Mouse (Mus musculus) gastrocnemius, postnatal 14 days (tissue): ENCODE results near the gene Pik3ip1. TPM values are rescaled to one million over a fixed set of nuclear protein-coding genes. Genes with fewer than 3 reads are reported as not detected.

Experiments used
- DNase-seq: peaks from one replicate; pipeline ENCODE4 v3.0.0; 2021; ENCODE audit warnings: mixed read lengths
- intact Hi-C: fragments of 180-260 bp; cut with DNase I; formaldehyde crosslinking; loops from one replicate; pipeline ENCODE4 v1.15.1; 2025; ENCODE audit warnings: low total_unique reads
- total RNA-seq, 2 experiments: library from RNA; stranded (reverse); gene quantifications; 2 replicates each; pipeline ENCODE4 v1.2.3; 2021

Pik3ip1 gene
- total RNA-seq, 2 experiments from 2014 or later, result 10.4 to 13.0 TPM

DNA sequence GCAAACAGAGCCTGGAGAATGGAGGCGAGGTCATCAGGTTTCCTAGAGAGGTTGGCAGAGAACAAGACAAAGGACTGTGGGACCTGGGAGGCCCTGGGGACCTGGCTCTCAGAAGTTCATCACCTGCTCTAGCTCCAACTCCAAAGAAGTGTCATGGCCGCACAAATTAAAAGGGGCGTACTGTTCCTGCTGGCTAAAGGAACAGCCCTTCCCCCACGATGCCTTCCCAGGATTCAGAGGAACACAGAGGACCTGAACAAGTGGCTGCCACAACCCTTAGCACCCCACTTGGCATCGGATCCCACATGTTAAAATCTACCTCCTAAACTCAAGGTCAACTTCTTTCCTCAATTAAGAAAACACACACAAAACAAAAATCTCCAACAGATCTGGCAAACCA is 39.2 kb downstream of the Pik3ip1 start:
- DNase-seq, result no peak
- intact Hi-C loops, result no loop called here

DNA sequence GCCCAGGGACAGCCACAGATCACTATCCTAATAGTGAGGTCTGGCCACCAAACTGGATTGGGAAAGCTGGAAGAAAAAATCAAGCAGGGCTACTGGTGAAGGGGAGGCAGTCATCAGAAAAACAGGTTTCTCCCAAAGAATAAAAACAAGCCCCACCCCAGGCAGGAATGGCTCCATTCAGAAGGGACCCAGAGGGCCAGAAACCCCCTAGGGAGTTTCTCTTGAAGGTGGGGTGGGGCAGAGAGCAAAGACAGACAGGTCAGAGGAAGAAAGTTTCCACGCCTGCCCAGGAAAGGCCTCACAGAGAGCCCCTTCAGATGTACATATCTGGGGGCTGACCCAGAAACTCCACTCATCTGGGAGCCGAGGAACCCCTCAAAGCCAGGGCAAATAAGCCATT is 40.0 kb downstream of the Pik3ip1 start:
- intact Hi-C loops, result no loop called here
- DNase-seq, result no peak

DNA sequence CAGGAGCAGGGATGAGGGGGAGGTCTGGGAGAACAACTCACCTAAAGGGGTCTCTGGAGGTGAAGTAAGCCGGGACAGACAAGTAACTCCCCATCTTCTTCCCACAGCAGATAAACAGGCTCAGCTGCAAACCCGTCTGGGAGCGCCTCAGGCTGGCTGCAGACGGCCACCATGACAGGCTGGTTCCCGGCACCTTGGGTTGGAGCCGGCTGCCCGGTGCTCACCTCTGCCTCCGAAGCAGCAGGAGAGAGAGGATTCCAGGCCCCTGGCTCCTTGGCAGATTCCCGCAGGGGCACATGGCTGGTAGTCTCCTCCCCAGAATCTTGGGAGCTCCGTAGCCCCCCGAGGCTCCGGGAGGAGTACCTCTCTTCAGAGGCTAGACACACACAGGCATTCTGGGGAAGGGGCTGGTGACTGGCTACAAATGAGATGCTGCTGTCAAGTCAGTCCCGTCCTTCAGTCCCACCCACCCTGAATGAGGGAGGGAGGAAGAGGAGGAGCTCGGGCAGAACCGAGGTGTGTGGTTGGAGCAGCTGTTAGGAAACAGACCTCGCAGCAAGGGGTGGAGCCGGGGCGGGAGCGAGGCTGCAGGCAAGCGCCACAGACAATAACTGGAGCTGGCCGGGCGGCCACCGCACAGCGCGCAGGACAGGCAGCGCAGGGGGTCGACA is 40.9 kb downstream of the Pik3ip1 start:
- DNase-seq, result peak; percentile 84
- intact Hi-C loops, result no loop called here

DNA sequence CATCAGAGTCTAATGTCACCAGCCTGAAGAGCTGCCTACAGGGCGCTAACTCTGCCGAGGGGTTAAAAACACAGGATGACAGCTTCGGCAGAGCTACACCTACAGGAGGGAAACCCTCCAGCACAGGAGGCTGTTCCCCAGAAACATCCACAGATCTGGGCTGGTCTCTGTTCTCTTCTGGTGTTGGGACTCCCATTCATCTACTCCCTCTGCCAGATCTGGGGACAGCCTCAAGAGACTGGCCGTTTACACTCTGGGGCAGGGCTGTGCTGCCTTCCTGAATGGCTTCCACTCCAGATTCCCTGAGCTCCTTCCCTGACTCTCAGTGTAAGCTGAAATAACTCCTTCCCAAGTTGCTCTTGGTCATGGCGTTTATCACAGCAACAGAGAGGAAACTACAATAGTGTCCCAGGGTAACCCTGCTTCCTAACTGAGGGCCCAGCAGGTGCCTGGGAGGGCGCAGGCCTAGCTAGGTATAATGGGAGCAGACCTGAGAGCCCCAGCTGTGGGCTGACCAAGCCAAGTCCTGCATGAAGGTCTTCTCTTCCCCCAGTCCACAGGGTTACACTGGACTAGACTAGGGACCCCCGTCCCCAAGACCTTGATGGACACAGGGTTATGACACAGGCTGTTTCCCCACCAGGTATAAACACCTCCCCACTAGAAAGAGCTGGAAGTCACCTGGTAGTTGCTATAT is 41.5 kb downstream of the Pik3ip1 start:
- no peak for DNase-seq
- intact Hi-C loops, result no loop called here

DNA sequence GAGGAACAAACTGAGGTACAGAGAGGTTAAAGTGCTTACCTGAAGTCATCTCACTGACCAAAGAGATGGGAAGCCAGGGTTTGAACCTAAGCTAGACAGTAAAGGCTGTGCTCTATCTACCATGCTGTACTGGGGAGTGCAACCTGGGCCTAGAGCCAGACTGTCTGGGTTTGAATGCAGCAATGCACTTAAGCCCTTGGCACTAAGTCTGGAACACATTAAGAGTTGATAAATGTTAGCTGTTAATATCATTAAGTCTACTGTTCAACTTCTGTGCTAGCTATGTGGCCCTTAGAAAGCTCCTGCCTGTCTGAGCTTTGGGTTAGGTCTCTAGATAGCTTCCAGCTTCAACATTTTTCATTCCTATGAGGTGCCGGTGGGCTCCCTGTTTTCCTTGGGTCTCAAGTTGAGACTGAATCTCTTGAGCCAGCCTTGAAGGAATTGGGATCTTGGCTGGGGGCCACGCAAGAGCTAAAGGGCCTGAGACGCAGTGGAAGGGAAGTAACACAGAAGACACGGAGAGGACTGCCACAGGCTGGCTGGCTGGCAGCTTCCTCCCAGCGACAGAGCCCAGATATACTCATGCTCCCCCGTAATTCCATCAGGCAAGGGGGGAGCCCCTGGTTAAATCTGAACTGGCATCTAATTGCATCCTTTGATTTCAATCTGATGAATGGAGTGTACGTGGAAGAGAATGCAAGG is 43.5 kb downstream of the Pik3ip1 start:
- DNase-seq, result no peak
- intact Hi-C loops, result no loop called here

DNA sequence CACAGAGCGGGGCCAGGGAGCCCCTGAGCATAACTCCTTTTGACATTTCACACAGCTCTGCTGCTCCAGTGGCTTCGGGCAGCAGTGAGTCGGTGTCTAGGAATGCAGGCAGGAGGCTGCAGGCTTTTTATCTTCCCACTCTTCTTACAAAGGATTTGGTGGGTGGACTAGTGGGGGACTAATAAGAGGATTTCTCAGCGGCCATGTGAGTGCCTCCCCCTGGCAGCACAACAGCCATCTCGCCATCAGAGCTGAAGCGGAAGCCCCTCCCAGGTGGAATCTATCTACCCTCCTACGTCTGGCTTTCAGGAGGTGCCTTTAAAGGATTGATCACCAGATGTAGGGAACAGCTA is 44.1 kb downstream of the Pik3ip1 start:
- intact Hi-C loops, result no loop called here
- no peak for DNase-seq

DNA sequence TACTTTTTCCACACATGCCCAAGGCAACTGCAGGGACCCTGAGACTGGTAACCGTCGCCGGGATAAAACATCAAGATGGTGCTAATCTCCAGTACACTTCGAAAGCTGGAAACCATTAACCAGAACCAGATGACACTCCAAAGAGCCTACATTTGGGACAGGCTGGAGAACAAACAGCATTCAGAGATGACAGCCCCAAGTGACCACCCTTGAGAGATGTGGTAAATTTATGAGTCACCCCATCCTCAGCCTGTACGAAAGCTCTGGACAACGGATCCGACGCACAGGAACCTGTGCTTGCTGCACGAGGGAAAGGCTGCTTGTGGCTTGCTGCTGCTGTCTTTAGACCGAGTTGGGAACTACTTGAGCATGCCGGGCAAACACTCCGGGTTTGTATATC is 44.5 kb downstream of the Pik3ip1 start:
- intact Hi-C loops, result no loop called here
- no peak for DNase-seq

DNA sequence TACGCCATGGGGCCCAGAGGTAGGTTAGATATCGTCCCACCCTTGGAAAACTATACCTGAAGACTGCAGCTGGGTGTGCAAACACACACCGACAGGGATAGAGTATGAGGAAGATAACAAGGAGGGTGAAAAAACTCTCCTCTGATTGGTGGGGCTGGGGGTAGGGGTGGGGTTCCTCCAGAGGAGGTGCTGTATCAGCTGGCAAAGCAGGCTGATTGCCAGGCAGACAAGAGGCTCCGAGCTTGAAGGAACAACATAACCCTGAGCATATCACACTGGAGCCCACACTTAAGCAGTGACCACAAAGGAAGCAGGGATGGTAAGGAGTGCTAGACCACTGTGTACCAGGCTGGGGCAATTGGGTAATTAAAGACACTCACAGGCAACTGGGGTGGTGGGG is 49.2 kb downstream of the Pik3ip1 start:
- intact Hi-C loops, result no loop called here
- DNase-seq, result no peak

DNA sequence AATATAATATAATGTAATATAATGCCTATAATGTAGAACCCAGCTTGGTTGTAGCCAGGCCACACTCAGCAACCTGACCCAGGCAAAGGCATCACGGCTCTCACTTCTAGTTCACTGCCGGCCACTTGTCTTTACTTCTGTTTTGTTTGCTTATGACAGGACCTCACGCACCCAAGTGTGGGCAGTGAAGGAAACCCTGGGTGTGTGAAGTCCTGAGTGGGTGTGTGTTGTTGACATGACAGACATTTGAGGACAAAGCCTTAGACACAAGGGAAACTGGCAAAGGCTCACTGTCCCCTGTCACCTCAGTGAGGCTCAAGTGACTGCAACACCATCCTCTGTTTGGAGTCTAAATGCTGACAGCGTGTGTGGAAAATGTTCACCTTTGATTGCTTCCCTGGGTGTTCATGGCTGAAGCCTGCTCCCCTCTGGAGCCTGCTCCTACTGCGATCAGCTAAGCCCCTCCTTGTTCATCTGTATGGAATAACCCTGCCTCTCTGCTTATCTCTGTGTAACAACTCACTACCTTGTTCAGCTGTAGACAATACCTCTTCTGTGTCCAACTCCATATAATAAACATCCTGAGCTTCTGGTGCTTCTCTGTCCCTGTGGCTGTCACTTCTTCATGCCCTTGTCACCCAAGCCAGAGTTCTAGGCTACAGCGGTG is 51.1 kb downstream of the Pik3ip1 start:
- no peak for DNase-seq
- intact Hi-C loops, result no loop called here

DNA sequence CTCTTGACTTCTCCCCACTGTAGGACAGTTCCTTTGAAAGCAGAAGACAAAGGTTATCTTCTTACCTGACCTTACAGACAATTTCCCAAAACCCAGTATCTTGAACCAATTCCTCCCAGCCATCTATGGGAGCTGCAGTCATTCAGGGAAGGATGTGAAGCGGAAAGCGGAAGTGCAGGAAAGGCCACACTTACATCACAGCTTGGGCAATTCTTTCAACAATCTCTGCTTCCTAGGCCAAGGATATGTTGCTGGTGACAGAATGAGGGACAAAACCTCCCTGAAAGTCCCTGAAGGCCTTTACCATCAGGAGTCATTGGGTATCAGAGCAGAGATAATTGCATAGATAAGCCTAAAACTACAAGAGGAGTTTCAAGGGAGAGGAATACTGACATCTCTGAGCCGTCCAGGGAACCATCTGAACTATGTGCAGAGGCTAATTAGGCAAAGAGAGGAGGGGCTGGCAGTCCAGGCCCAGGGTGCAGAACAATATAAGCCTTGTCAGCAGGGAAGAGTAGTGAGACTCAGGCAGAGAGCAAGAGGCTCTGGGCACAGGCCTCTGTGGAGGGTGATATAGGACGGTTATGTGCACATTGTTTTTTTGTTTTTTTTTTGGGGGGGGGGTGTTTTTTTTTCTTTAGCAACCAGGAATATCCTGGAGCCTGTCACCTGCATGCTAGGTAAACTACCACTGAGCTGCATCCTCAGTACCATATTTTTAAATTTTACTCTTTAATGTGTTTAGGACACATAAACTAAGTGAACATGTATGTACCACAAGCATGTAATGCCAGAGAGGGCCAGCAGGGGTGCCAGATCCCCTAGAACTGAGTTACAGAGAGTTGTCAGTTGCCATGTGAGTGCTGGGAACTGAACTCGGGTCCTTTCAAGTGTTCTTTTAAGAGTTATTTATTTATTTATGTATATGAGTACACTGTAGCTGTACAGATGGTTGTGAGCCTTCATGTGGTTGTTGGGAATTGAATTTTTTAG is 52.7 kb downstream of the Pik3ip1 start:
- intact Hi-C loops, result no loop called here

DNA sequence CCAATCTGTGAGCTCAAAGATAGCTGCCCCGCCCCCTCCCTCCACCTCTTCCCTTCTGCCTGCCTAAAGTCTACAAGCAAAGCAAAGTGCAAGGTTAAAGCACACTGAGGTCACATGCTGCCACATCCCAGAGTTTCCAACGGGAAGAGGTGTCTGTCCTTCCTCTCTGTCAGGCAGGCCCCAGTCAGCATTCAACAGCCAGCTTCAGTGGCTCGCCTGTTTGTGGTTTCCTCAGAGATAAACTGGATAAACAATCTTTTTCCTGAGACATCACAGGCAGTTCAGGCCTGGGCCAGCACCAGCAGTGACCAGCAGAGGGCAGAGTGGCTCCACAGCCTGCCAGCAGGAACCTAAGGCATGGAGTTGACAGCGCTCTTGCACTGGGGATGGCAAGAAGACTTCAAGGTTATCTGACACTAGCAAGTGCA is 56.8 kb downstream of the Pik3ip1 start:
- intact Hi-C loops, result no loop called here
- peak; percentile 82 for DNase-seq

More for the DNA sequence above, 52.7 kb downstream of the Pik3ip1 start:
- no peak for DNase-seq

DNA sequence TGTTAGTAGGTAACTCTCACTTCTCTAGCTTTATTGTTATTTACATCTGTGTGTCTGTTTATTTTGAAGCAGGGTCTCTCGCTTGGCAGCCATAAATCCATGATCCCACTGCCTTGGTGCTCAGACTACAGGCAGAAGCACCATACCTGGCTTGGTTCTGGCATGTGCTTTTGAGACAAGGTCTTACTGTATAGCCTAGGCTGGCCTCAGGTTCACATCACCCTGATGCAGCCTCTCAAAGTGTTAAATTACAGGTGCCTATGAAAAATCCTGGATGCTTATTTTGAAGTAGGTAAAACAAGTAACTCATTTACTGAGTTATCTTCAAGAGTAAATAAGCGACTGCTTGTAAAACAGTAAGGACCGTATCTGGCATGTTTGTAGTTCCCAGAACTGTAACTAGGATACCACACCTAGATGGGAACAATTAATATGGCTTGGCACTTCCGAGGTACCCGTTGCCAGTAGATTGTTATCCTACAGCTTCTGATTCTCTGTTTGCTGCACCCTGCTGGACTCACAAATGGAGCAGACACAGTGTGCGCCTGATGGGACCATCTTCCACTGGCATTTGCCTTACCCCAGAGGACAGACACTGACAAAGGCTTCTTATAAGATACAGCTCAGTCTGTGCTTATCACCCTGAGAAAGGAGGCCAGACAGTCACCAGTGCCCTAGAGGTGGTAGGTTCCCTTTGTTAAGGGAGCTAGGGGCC is 57.4 kb downstream of the Pik3ip1 start:
- no peak for DNase-seq
- intact Hi-C loops, result no loop called here

DNA sequence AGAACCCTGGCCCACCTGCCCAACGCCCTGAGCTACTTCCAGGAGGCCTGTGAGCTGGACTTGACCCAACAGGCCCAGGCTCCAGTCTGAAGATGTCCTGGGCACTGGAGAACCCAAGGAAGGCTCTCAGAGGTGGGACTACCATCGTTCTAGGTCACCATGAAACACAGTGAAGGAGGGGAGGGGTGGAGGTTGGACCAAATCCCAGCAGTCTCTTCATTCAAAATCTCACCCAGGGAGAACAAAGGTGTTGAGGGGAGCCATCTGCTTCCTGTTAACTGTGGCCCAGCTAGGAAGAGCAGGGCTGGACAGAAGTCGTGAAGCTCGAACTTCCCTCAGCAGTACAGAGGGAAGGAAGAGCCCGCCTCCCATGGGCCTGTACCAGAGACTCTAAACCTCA is 59.8 kb downstream of the Pik3ip1 start:
- intact Hi-C loops, result no loop called here
- no peak for DNase-seq

DNA sequence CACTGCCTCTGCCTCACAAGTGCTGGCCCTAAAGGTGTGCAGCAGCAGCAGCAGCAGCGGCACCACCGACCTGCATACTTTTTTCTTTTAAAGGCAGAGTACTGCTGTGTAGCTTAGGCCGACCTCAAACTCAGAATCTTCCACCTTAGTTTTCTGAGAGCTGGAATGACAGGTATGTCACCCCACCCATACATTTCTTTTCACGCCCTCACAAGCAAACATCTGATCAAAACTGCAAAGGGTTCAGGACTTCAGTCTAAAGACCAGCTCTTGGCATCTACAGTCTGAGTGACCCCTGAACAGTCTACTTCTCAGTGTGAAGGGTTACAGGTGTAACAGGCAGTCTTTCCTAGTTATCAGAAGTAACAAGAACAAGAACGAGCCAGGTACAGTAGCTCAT is 60.6 kb downstream of the Pik3ip1 start:
- no peak for DNase-seq
- intact Hi-C loops, result no loop called here

DNA sequence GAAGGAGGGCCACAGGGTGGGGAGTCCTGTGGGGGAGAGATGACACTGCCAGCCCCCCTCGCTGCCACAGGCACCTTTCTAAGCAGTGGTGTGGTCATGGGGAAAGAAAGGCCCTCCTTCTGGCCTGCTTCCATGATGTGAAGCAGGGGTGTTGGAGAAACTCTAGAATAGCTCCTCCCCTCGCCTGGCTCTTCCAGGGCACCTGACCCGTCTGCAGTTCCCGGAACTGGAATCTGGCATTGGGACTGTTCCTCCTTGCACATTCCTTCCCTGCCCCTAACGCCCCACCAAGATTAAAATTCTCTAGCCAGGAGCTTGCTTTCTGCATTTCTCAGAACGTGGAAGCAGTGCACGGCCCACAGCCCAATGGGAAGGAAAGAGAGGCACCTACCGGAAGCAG is 62.3 kb downstream of the Pik3ip1 start:
- intact Hi-C loops, result no loop called here
- no peak for DNase-seq
